Mouse (Mus musculus) heart, embryonic 13.5 days (tissue): ENCODE results near the gene Akap13. TPM values are rescaled to one million over a fixed set of nuclear protein-coding genes. Genes with fewer than 3 reads are reported as not detected.
A peak's percentile ranks its signal among the peaks of the same experiment; 100 is the strongest.

ENCODE experiments used
- ATAC-seq: fragments of 200-750 bp; cut with Nextera tagmentation; 2 replicates; pipeline ENCODE4 v1.8.0; 2017; ENCODE audit warnings: moderate TSS enrichment; ENCODE audit not compliant: insufficient number of reproducible peaks, low FRiP score, low TSS enrichment; ENCODE audit errors: extremely low read depth
- H3K27ac ChIP-seq: fragments of 300-500 bp; sonication (generic); replicated peaks from 2 replicates; pipeline ENCODE4 v1.5.1; 2015; ENCODE audit warnings: moderate library complexity, mild to moderate bottlenecking, inconsistent platforms
- H3K27me3 ChIP-seq: fragments of 300-500 bp; sonication (generic); replicated peaks from 2 replicates; pipeline ENCODE4 v1.6.1; 2015; ENCODE audit warnings: mild to moderate bottlenecking, inconsistent platforms
- H3K36me3 ChIP-seq: fragments of 300-500 bp; sonication (generic); 2 replicates; pipeline ENCODE4 v1.6.1; 2015; ENCODE audit warnings: mild to moderate bottlenecking, inconsistent platforms
- H3K4me1 ChIP-seq: fragments of 300-500 bp; sonication (generic); 2 replicates; pipeline ENCODE4 v1.6.1; 2015; ENCODE audit warnings: inconsistent platforms
- H3K4me2 ChIP-seq: fragments of 300-500 bp; sonication (generic); 2 replicates; pipeline ENCODE4 v1.6.1; 2015; ENCODE audit warnings: inconsistent platforms, mild to moderate bottlenecking, moderate library complexity
- H3K4me3 ChIP-seq: fragments of 300-500 bp; sonication (generic); 2 replicates; pipeline ENCODE4 v1.5.1; 2015; ENCODE audit warnings: moderate library complexity, mild to moderate bottlenecking, inconsistent platforms
- H3K9ac ChIP-seq: fragments of 300-500 bp; sonication (generic); 2 replicates; pipeline ENCODE4 v1.6.1; 2015; ENCODE audit warnings: inconsistent platforms, mild to moderate bottlenecking, moderate library complexity
- H3K9me3 ChIP-seq: fragments of 300-500 bp; sonication (generic); 2 replicates; pipeline ENCODE4 v1.6.1; 2016; ENCODE audit warnings: inconsistent platforms
- WGBS: fragments of 180-500 bp; shearing (Covaris S2); methylation state at CpG from one replicate; pipeline ENCODE4 v1.1.7; 2015; ENCODE audit warnings: mixed read lengths; 5-methylcytosine and 5-hydroxymethylcytosine counted together
- polyA plus RNA-seq: library from polyadenylated mRNA; unstranded; fragments of >200 nt; fragmentation: Nextera tagmentation; extraction: Ambion mirVana; gene quantifications from 2 replicates; pipeline ENCODE4 v1.2.1, GENCODE M21; 2015

The Akap13 gene
- polyA plus RNA-seq, 1 experiment from 2014 or later = 41.8 TPM

DNA sequence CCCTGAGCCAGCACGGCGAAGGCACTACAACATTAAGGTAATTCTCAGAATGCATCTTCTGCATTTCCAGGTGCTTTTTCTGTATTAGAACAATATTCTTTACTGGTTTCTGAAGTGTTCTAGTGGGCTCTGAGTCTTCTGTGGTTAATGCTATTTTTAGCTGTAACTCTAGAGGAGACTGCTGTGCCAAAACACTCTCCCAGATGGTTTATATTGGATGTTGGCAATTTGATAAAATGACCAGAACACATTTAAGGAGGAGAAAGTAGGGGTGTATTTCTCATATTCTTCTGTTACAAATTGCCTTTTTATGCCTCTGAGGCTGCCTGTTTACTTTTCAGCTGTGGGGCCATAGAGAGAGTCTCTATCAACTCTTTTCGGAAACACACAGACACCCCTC, 94.5 kb downstream of the Akap13 start:
- WGBS = 74% methylated on average over 3 of the region's 3 CpGs
- Histone ChIP-seq H3K9me3 (no peaks in the 10 kb centered on the region), H3K4me3 (no peak overlapping the region), H3K27me3 (no peaks in the 10 kb centered on the region), H3K4me2 (no peak overlapping the region), H3K27ac (peak overlapping the region; percentile 62), H3K36me3 (peaks cover 9% of the 10 kb centered on the region), H3K9ac (no peak overlapping the region), H3K4me1 (peaks cover 62% of the 10 kb centered on the region)
- no peak for ATAC-seq

DNA sequence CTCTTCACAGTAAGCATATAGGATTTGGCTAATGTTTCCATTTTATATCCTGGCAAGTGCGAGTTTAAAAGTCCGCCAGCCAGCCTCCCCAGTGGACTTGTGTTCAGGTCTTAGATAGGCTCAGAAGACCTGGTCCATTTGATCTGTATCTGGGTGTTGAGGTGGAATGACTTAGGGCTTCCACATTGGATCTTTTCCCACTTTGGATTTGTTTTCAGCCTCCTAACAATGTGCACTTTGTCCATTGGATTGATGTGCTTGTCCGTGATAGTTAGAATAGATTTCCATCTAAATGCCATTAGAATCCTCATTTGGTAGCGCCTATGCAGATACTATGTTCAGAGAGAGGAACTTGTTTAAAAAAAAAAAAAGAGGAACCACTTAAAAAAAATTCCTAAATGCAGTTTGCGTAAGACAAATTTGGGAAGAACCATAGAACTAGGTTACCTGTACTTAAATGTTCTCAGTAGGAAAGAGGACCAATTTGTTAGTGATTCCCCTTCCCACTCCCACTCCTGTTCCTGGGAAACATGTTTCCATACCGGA, 95.5 kb downstream of the Akap13 start:
- no peak for ATAC-seq
- Histone ChIP-seq H3K4me2 (no peak overlapping the region), H3K4me3 (no peak overlapping the region), H3K4me1 (peaks cover 72% of the 10 kb centered on the region), H3K9ac (no peak overlapping the region), H3K27me3 (no peaks in the 10 kb centered on the region), H3K9me3 (no peaks in the 10 kb centered on the region), H3K27ac (no peak overlapping the region; the same call in 1 of the 2 replicates), H3K36me3 (peaks cover 9% of the 10 kb centered on the region)
- WGBS = 83% methylated on average over 6 of the region's 6 CpGs

DNA sequence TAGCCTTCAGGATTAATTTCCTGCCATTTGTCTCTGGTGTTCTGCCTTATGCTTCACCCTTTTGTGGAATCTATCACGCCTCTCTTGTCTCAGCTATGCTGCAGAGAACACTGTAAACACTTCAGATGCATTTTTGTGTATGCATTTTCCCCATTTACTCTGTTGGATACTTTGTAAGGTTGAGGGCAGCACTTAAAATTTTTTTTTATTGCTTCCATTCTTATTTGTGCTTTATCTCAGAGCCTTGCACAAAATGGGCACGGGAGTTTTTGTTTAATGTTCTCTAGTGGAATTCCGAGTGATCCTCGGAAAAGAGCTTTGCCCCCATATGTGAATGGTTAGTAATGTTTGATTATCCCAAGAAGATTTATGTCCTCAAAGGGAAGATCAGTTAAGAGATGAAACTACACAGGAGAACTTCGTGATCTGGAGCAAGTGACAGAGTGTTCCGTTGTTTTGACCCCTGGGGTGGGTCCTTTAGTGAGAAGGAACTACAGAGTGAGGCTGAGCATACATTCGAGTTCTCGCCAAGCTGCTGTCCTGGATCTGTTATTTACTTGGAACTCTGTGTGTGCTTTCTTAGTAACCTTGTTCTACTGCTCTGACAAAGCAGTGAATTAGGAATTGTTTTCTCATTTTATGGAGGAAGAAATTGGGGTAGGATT, 97.8 kb downstream of the Akap13 start:
- Histone ChIP-seq H3K27ac (no peak overlapping the region), H3K36me3 (peaks cover 5% of the 10 kb centered on the region), H3K4me2 (no peak overlapping the region), H3K9ac (no peak overlapping the region), H3K4me3 (no peak overlapping the region), H3K9me3 (no peaks in the 10 kb centered on the region), H3K27me3 (no peaks in the 10 kb centered on the region), H3K4me1 (peaks cover 90% of the 10 kb centered on the region)
- WGBS = 84% methylated on average over 8 of the region's 8 CpGs
- ATAC-seq = no peak

DNA sequence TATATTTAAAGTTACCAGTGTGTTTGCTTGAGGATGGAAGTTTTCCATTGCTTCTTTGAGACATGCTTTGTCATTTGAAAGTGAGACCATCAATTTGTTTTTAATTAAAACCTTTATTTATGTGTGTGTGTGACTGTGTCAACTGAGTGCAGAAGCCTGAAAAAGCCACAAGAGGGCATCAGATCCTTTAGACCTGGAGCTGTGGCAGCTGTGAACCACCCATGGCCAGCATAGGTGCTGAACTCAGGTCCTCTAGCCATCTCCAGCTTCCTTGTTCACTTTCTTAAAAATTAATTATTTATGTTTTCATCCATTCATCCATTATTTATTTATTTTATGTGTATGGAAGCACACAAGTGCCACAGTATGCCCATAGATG, 98.3 kb downstream of the Akap13 start:
- Histone ChIP-seq H3K4me1 (peaks cover 90% of the 10 kb centered on the region), H3K27me3 (no peaks in the 10 kb centered on the region)

DNA sequence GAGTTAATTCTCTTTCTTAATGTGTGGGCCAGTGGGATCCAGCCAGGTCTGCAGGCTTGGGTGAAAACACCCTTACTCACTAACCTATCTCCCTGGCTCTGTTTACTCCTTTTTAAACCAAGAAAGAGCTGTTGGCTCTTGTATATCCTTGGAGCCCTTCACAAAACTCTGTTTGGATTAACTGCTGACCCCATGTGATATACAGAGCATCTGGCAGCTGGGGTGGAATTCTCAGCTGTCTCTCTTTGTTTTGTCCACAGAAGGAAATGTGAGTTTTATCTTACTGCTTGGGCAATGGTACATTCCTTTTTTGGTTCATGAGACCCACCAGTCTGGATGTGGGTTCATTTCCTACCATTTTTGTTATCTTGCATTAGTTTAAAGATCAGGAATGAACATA, 98.7 kb downstream of the Akap13 start:
- Histone ChIP-seq H3K4me1 (peaks cover 91% of the 10 kb centered on the region), H3K36me3 (no peaks in the 10 kb centered on the region), H3K4me3 (no peak overlapping the region), H3K27ac (0 out of 2 replicates have a peak overlapping the region, but pooled peaks have one; percentile 6), H3K27me3 (no peaks in the 10 kb centered on the region), H3K9ac (no peak overlapping the region), H3K9me3 (no peaks in the 10 kb centered on the region), H3K4me2 (no peak overlapping the region)
- no peak for ATAC-seq

More for the DNA sequence above, 98.3 kb downstream of the Akap13 start:
- no peak for ATAC-seq
- H3K4me3 ChIP-seq = no peak overlapping the region
- H3K36me3 ChIP-seq = no peaks in the 10 kb centered on the region
- H3K27ac ChIP-seq = no peak overlapping the region
- no peak overlapping the region for H3K4me2 ChIP-seq
- no peaks in the 10 kb centered on the region for H3K9me3 ChIP-seq
- H3K9ac ChIP-seq = no peak overlapping the region

DNA sequence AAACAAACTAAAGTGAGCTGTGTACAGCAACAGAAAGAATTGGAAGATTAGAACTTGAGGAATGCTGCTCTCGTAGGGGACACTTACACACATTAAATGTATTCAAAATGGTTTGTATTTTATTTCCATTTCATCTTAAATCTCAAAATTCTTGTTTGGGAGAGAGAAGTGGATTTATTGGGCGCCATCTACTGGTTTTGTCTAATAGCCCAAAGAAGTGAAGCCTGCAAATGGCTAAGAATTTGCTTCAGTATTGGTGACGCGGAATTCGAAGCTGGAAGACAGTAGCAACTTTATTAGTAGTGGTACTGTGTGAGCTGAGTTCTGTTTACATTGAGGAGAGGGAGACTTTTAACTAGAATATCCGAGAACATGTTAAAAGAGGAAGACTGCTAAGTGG, 100.6 kb downstream of the Akap13 start:
- no peak for ATAC-seq
- WGBS = 54% methylated on average over 6 of the region's 6 CpGs
- H3K36me3 ChIP-seq = no peaks in the 10 kb centered on the region
- H3K9ac ChIP-seq = no peak overlapping the region
- H3K4me2 ChIP-seq = no peak overlapping the region
- no peak overlapping the region for H3K4me3 ChIP-seq
- H3K4me1 ChIP-seq = peaks cover 86% of the 10 kb centered on the region
- no peak overlapping the region; the same call in 1 of the 2 replicates for H3K27ac ChIP-seq
- H3K27me3 ChIP-seq = no peaks in the 10 kb centered on the region
- no peaks in the 10 kb centered on the region for H3K9me3 ChIP-seq

DNA sequence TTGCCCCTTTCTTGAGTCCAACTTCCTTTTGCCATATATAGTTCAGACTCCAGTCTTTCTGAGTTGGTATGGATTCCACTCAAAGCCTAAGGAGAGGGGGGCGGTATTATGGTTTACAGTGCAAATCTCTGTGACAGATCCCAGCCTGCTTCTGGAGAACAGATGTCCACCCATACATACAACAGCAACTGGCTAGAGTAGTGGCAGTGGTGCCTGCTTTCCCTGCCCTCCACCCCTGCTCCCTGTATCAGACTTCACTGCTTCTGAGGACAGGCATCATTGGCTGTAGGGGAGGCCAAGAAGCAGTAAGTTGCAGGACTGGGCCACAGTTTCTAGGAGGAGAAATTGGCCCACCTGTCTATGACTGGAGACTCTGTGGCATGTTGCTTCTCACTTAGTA, 102.9 kb downstream of the Akap13 start:
- H3K36me3 ChIP-seq = no peaks in the 10 kb centered on the region
- WGBS = 77% methylated on average over 1 of the region's 1 CpGs
- H3K4me3 ChIP-seq = no peak overlapping the region
- no peaks in the 10 kb centered on the region for H3K9me3 ChIP-seq
- peaks cover 67% of the 10 kb centered on the region for H3K4me1 ChIP-seq
- peak overlapping the region; percentile 57 for H3K27ac ChIP-seq
- H3K4me2 ChIP-seq = no peak overlapping the region
- ATAC-seq = no peak
- no peaks in the 10 kb centered on the region for H3K27me3 ChIP-seq
- H3K9ac ChIP-seq = peak overlapping the region; percentile 51; the same call in 1 of the 2 replicates

DNA sequence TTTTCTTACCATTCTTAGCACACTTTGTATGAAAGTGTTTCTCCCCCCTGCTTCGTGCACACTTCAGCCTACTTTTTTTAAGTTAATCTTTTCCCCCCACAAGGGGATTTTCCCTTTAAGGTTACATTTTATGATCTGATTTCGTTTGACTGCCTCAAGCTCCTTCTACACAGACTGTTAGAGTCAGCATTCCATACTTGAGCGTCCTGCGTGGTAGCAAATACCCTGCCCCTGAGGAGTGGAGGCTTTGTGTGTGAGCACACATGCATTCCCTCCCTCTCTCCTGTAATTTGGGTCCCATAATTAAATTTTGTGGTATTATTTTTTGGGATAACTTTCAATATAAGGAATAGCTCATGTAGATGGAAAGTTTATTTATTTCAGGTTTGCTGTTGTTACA, 103.8 kb downstream of the Akap13 start:
- Histone ChIP-seq H3K9me3 (no peaks in the 10 kb centered on the region), H3K27ac (peak overlapping the region; percentile 57), H3K4me3 (no peak overlapping the region), H3K27me3 (no peaks in the 10 kb centered on the region), H3K4me2 (no peak overlapping the region), H3K9ac (no peak overlapping the region), H3K36me3 (no peaks in the 10 kb centered on the region), H3K4me1 (peaks cover 58% of the 10 kb centered on the region)
- 32% methylated on average over 4 of the region's 4 CpGs for WGBS
- no peak for ATAC-seq

DNA sequence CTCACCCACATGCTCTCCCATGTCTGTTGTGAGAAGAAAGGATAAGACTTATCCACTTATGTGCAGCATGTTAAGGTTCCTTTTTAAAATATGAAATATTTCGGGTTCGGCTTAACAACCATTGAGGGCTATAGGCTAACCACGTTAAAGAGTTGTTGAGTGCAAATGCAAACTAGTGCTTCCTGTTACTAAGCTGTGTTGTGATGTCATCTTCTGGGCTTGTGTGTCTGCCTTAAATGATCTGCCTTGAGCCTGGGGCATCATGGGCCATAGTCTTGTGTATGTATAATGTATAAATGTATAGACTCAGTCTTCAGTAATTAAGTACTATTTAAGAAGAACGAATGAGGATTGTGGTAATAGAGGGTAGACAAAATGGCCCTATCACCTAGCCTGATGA, 104.6 kb downstream of the Akap13 start:
- H3K9ac ChIP-seq = no peak overlapping the region
- H3K9me3 ChIP-seq = no peaks in the 10 kb centered on the region
- H3K4me1 ChIP-seq = peaks cover 52% of the 10 kb centered on the region
- H3K4me2 ChIP-seq = no peak overlapping the region
- no peak overlapping the region for H3K27ac ChIP-seq
- ATAC-seq = no peak
- no peaks in the 10 kb centered on the region for H3K27me3 ChIP-seq
- no peak overlapping the region for H3K4me3 ChIP-seq
- 84% methylated on average over 4 of the region's 4 CpGs for WGBS
- H3K36me3 ChIP-seq = no peaks in the 10 kb centered on the region

DNA sequence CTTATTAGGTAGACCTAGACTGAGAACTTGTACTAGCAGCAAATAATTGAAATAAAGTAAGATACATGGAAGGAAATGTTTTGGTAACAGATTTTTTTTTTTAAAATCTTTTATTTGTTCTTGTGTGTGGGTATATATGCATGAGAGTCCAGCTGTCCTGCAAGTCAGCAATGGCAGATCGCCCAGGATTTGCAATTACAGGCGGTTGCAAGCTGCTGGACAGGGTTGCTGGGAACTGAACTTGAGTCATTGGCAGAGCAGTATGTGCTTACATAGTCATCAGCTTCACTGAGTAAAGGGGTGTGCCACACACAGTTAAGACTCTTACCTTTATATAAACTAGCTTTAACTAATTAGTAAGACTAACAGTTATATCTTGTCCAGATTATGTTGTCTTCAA, 105.2 kb downstream of the Akap13 start:
- Histone ChIP-seq H3K4me1 (peaks cover 45% of the 10 kb centered on the region), H3K36me3 (no peaks in the 10 kb centered on the region), H3K9me3 (no peaks in the 10 kb centered on the region), H3K4me3 (no peak overlapping the region), H3K9ac (no peak overlapping the region), H3K4me2 (no peak overlapping the region), H3K27me3 (no peaks in the 10 kb centered on the region), H3K27ac (no peak overlapping the region)
- ATAC-seq = no peak
- WGBS = 90% methylated on average over 2 of the region's 2 CpGs

DNA sequence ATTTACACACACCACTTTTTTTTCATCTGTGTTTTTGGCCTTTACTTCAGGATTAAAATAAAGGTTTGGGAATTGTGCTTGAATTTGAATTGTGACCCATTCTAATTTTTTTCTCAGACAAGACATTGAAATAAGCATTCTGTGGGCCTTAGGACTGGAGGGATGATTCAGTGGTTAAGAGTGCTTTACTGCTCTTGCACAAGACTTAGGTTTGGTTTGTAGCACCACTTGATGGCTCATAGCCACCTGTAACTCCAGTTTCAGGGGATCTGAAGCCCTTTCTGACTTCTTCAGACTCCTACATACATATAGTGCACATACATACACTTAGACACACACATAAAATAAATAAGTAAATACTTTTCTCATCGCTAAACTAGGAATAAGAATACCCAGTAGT, 105.8 kb downstream of the Akap13 start:
- no peak overlapping the region for H3K27ac ChIP-seq
- peaks cover 39% of the 10 kb centered on the region for H3K4me1 ChIP-seq
- no peak for ATAC-seq
- no peak overlapping the region for H3K4me3 ChIP-seq
- 90% methylated on average over 1 of the region's 1 CpGs for WGBS
- no peaks in the 10 kb centered on the region for H3K27me3 ChIP-seq
- H3K4me2 ChIP-seq = no peak overlapping the region
- H3K36me3 ChIP-seq = 0 out of 2 replicates have a peak, but pooled peaks cover 6% of the 10 kb centered on the region
- no peaks in the 10 kb centered on the region for H3K9me3 ChIP-seq
- H3K9ac ChIP-seq = no peak overlapping the region

DNA sequence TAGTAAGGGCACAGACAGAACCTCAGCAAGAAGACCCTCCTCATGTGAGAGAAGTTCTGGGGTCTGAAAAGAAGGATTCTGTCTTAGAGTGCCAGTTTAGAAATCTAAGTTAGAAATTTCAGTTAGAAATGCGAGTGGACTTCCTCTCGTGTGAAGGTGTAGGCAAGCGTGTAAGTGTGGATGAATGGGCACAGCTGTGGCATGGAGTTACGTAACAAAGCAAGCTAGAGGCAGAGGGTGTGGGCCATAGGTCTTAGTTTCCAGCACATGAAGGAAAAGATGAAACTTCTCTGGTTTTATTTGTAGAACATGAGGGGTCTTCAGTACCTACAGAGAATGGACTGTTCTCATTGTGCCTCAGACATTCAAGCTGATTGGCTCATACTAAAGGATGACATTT, 112.9 kb downstream of the Akap13 start:
- H3K36me3 ChIP-seq = peaks cover 11% of the 10 kb centered on the region; the same call in 1 of the 2 replicates
- no peaks in the 10 kb centered on the region for H3K9me3 ChIP-seq
- H3K4me1 ChIP-seq = peaks cover 33% of the 10 kb centered on the region
- no peak overlapping the region for H3K4me2 ChIP-seq
- ATAC-seq = no peak
- H3K9ac ChIP-seq = no peak overlapping the region
- no peak overlapping the region for H3K27ac ChIP-seq
- H3K27me3 ChIP-seq = no peaks in the 10 kb centered on the region
- 86% methylated on average over 4 of the region's 4 CpGs for WGBS
- no peak overlapping the region for H3K4me3 ChIP-seq
